Mouse (Mus musculus): ENCODE measurements around the gene Zbtb4. TPM values are rescaled to one million over a fixed set of nuclear protein-coding genes. Genes with fewer than 3 reads are reported as not detected.

The Zbtb4 gene
- polyA plus RNA-seq, 1 experiment from 2014 or later = 2.8 TPM

DNA sequence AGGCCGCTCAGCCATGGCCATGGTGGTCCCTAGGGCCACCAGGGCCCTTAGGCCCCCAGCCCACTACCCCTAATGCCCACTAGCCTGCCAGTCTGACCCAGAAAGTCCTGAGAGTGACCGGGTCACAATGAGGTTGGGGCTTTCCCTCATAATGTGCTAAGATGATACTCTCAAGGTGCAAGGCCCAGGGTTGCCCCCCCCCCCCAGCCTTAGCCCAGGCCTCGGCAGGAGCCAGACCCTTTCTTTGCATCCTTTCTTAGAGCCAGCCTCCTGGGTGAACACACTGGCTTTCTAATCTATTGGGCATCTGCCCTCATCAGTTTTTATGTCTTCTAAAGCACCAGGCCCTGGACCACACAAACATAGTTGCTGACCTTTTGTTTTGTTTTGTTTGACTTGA is 56.4 kb downstream of the Zbtb4 start, which contains the start of gene Spem1:
Spem1 (minus strand) TSS at position 101 of the 400 bp plus-strand sequence.
- Histone ChIP-seq H3K9me3 (replicated peaks) (0 out of 2 replicates have a peak, but pooled peaks cover 4% of the 10 kb centered on the region), H3K4me2 (no peak within 1 kb of the TSS), H3K27me3 (no peaks in the 10 kb centered on the region), H3K36me3 (peaks cover 30% of the 10 kb centered on the region), H3K4me1 (no peaks in the 10 kb centered on the region), H3K9ac (no peak within 1 kb of the TSS), H3K4me3 (replicated peaks) (no peak within 1 kb of the TSS), H3K27ac (no peak within 1 kb of the TSS)
- 84% methylated on average over 3 of the region's 3 CpGs for WGBS
- no peak for ATAC-seq (replicated peaks; ENCODE audit: low FRiP score)

DNA sequence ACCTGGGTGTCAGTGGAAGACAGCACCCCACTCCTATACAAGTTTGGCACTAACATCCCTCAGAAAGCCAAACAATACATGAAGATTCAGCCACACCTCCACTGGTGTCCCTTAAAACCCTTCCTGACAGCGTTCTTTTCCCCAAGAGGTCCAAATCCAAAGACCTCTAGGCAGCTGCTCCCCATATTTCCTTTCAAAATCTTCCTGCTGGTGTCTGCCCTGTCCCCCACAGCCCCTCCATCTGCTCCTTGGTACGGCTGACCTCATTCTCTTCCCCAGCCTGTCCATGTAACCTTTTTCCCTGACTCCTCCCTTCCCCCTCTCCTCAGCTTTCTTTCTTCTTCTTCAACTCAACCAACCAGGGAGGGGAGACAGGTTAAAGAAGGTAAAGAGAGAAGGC is 57.7 kb downstream of the Zbtb4 start:
- H3K4me3 ChIP-seq (replicated peaks) = no peak overlapping the region

GRCm38 (mm10) chr11:69828832-69829231 is 63.1 kb downstream of the Zbtb4 start:
- no peak overlapping the region for H3K9ac ChIP-seq
- ATAC-seq (replicated peaks; ENCODE audit: low FRiP score) = 0 out of 2 replicates have a peak, but pooled peaks have one; percentile 37
- H3K4me1 ChIP-seq = peaks cover 14% of the 10 kb centered on the region
- peaks cover 2% of the 10 kb centered on the region; the same call in 1 of the 2 replicates for H3K27me3 ChIP-seq
- no peak overlapping the region for H3K27ac ChIP-seq
- H3K36me3 ChIP-seq = peaks cover 69% of the 10 kb centered on the region
- no peaks in the 10 kb centered on the region for H3K9me3 ChIP-seq (replicated peaks)
- no peak overlapping the region for H3K4me2 ChIP-seq
- H3K4me3 ChIP-seq (replicated peaks) = no peak overlapping the region
- WGBS = 76% methylated on average over 5 of the region's 5 CpGs

More for the DNA sequence above, 57.7 kb downstream of the Zbtb4 start:
- Histone ChIP-seq H3K27me3 (no peaks in the 10 kb centered on the region), H3K9me3 (replicated peaks) (no peaks in the 10 kb centered on the region), H3K27ac (no peak overlapping the region), H3K9ac (no peak overlapping the region), H3K4me2 (no peak overlapping the region), H3K36me3 (peaks cover 44% of the 10 kb centered on the region), H3K4me1 (no peaks in the 10 kb centered on the region)
- 62% methylated on average over 2 of the region's 2 CpGs for WGBS
- ATAC-seq (replicated peaks; ENCODE audit: low FRiP score) = no peak

DNA sequence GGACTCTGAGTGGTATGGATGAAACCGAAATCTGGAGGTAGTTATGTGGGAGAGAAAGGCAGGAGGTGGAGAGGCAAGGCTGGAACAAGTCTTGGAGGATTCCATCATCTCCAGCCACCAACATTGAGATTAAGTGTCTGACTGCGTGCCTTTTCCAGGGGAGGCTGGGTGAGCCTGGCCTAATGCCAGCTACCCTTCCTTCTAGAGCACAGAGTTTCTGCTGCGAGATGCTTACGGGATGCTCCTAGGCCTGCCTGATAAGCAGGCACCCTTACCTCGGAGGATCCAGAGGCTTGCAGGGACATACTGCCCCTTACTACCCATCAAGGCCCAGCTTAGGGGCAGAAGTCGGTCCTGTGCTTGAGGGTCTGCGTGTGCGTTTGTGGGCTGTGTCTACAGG is 67.8 kb downstream of the Zbtb4 start:
- 61% methylated on average over 8 of the region's 8 CpGs for WGBS
- Histone ChIP-seq H3K4me1 (peaks cover 49% of the 10 kb centered on the region), H3K4me3 (replicated peaks) (peak overlapping the region; percentile 74), H3K36me3 (peaks cover 25% of the 10 kb centered on the region; the same call in 1 of the 2 replicates), H3K27me3 (peaks cover 18% of the 10 kb centered on the region), H3K27ac (no peak overlapping the region), H3K4me2 (peak overlapping the region; percentile 97), H3K9me3 (replicated peaks) (no peaks in the 10 kb centered on the region), H3K9ac (peak overlapping the region; percentile 49)
- ATAC-seq (replicated peaks; ENCODE audit: low FRiP score) = no peak

Other genes with a start within 250 kb of the Zbtb4 start
- gene Dnah2, start 216.8 kb upstream of the Zbtb4 start, polyA plus RNA-seq (2015; fragmentation: Nextera tagmentation; extraction: Ambion mirVana) = 0.73 and 0.87 TPM in 2 replicates
- 11.9 and 14.3 TPM in 2 replicates for gene Efnb3, start 205.7 kb upstream of the Zbtb4 start, polyA plus RNA-seq (2015; fragmentation: Nextera tagmentation; extraction: Ambion mirVana)
- 26.6 and 27.9 TPM in 2 replicates for gene Wrap53, start 185.7 kb upstream of the Zbtb4 start, polyA plus RNA-seq (2015; fragmentation: Nextera tagmentation; extraction: Ambion mirVana)
- 175 and 195 TPM in 2 replicates for gene Trp53, start 185.6 kb upstream of the Zbtb4 start, polyA plus RNA-seq (2015; fragmentation: Nextera tagmentation; extraction: Ambion mirVana)
- 11.2 and 13.5 TPM in 2 replicates for gene Atp1b2, start 160.0 kb upstream of the Zbtb4 start, polyA plus RNA-seq (2015; fragmentation: Nextera tagmentation; extraction: Ambion mirVana)
- gene Shbg, start 148.0 kb upstream of the Zbtb4 start, polyA plus RNA-seq (2015; fragmentation: Nextera tagmentation; extraction: Ambion mirVana) = 0.30 and 0.49 TPM in 2 replicates
- gene Sat2, start 143.9 kb upstream of the Zbtb4 start, polyA plus RNA-seq (2015; fragmentation: Nextera tagmentation; extraction: Ambion mirVana) = 17.8 and 23.1 TPM in 2 replicates
- gene Fxr2, start 132.9 kb upstream of the Zbtb4 start, polyA plus RNA-seq (2015; fragmentation: Nextera tagmentation; extraction: Ambion mirVana) = 29.2 TPM in 2 replicates
- 0.18 and 0.19 TPM in 2 replicates for gene Sox15, start 110.6 kb upstream of the Zbtb4 start, polyA plus RNA-seq (2015; fragmentation: Nextera tagmentation; extraction: Ambion mirVana)
- gene Mpdu1, start 103.3 kb upstream of the Zbtb4 start, polyA plus RNA-seq (2015; fragmentation: Nextera tagmentation; extraction: Ambion mirVana) = 71.8 and 78.0 TPM in 2 replicates
- gene Cd68, start 99.8 kb upstream of the Zbtb4 start, polyA plus RNA-seq (2015; fragmentation: Nextera tagmentation; extraction: Ambion mirVana) = 10.0 and 14.1 TPM in 2 replicates
- gene Eif4a1, start 93.5 kb upstream of the Zbtb4 start, polyA plus RNA-seq (2015; fragmentation: Nextera tagmentation; extraction: Ambion mirVana) = 586 and 589 TPM in 2 replicates
- gene Senp3, start 83.8 kb upstream of the Zbtb4 start, polyA plus RNA-seq (2015; fragmentation: Nextera tagmentation; extraction: Ambion mirVana) = 91.6 and 95.2 TPM in 2 replicates
- 0.45 and 0.53 TPM in 2 replicates for gene Tnfsf13, start 80.1 kb upstream of the Zbtb4 start, polyA plus RNA-seq (2015; fragmentation: Nextera tagmentation; extraction: Ambion mirVana)
- 9.1 and 11.1 TPM in 2 replicates for gene Tnfsf12, start 70.1 kb upstream of the Zbtb4 start, polyA plus RNA-seq (2015; fragmentation: Nextera tagmentation; extraction: Ambion mirVana)
- gene Tnfsfm13, start 69.8 kb upstream of the Zbtb4 start, polyA plus RNA-seq (2015; fragmentation: Nextera tagmentation; extraction: Ambion mirVana) = 4.5 and 7.0 TPM in 2 replicates
- 29.9 and 31.1 TPM in 2 replicates for gene Polr2a, start 7.3 kb upstream of the Zbtb4 start, polyA plus RNA-seq (2015; fragmentation: Nextera tagmentation; extraction: Ambion mirVana)
- 0.27 and 0.36 TPM in 2 replicates for gene Slc35g3, start 3.9 kb upstream of the Zbtb4 start, polyA plus RNA-seq (2015; fragmentation: Nextera tagmentation; extraction: Ambion mirVana)
- 11.4 and 12.3 TPM in 2 replicates for gene Chrnb1, start 30.0 kb downstream of the Zbtb4 start, polyA plus RNA-seq (2015; fragmentation: Nextera tagmentation; extraction: Ambion mirVana)
- gene Fgf11, start 35.9 kb downstream of the Zbtb4 start, polyA plus RNA-seq (2015; fragmentation: Nextera tagmentation; extraction: Ambion mirVana) = 2.0 and 2.5 TPM in 2 replicates
- 8.3 TPM in 2 replicates for gene Tmem102, start 39.7 kb downstream of the Zbtb4 start, polyA plus RNA-seq (2015; fragmentation: Nextera tagmentation; extraction: Ambion mirVana)
- gene Gm39566, start 49.4 kb downstream of the Zbtb4 start, polyA plus RNA-seq (2015; fragmentation: Nextera tagmentation; extraction: Ambion mirVana) = not detected in 2 replicates
- gene Spem2, start 52.6 kb downstream of the Zbtb4 start, polyA plus RNA-seq (2015; fragmentation: Nextera tagmentation; extraction: Ambion mirVana) = not detected in 2 replicates
- 0.14 and 0.32 TPM in 2 replicates for gene Spem1, start 56.3 kb downstream of the Zbtb4 start, polyA plus RNA-seq (2015; fragmentation: Nextera tagmentation; extraction: Ambion mirVana)
- gene Nlgn2, start 71.9 kb downstream of the Zbtb4 start, polyA plus RNA-seq (2015; fragmentation: Nextera tagmentation; extraction: Ambion mirVana) = 5.6 and 7.6 TPM in 2 replicates
- 409 and 443 TPM in 2 replicates for gene Tmem256, start 72.6 kb downstream of the Zbtb4 start, polyA plus RNA-seq (2015; fragmentation: Nextera tagmentation; extraction: Ambion mirVana)
- gene Plscr3, start 80.5 kb downstream of the Zbtb4 start, polyA plus RNA-seq (2015; fragmentation: Nextera tagmentation; extraction: Ambion mirVana) = 96.5 and 105 TPM in 2 replicates
- 5.8 and 7.3 TPM in 2 replicates for gene Tnk1, start 92.8 kb downstream of the Zbtb4 start, polyA plus RNA-seq (2015; fragmentation: Nextera tagmentation; extraction: Ambion mirVana)
- gene Tmem95, start 112.1 kb downstream of the Zbtb4 start, polyA plus RNA-seq (2015; fragmentation: Nextera tagmentation; extraction: Ambion mirVana) = 0.32 TPM in 1 of 2 replicates, not detected in the other
- gene Kctd11, start 115.5 kb downstream of the Zbtb4 start, polyA plus RNA-seq (2015; fragmentation: Nextera tagmentation; extraction: Ambion mirVana) = 9.4 and 10.1 TPM in 2 replicates
- 0.58 and 0.62 TPM in 2 replicates for gene Acap1, start 129.6 kb downstream of the Zbtb4 start, polyA plus RNA-seq (2015; fragmentation: Nextera tagmentation; extraction: Ambion mirVana)
- gene 2810408A11Rik, start 135.1 kb downstream of the Zbtb4 start, polyA plus RNA-seq (2015; fragmentation: Nextera tagmentation; extraction: Ambion mirVana) = 12.6 and 13.0 TPM in 2 replicates
- gene Neurl4, start 135.2 kb downstream of the Zbtb4 start, polyA plus RNA-seq (2015; fragmentation: Nextera tagmentation; extraction: Ambion mirVana) = 9.3 and 10.8 TPM in 2 replicates
- 77.8 and 86.2 TPM in 2 replicates for gene Gps2, start 148.0 kb downstream of the Zbtb4 start, polyA plus RNA-seq (2015; fragmentation: Nextera tagmentation; extraction: Ambion mirVana)
- gene Eif5a, start 156.0 kb downstream of the Zbtb4 start, polyA plus RNA-seq (2015; fragmentation: Nextera tagmentation; extraction: Ambion mirVana) = 1,729 and 1,795 TPM in 2 replicates
- gene Ybx2, start 169.9 kb downstream of the Zbtb4 start, polyA plus RNA-seq (2015; fragmentation: Nextera tagmentation; extraction: Ambion mirVana) = 6.3 and 7.5 TPM in 2 replicates
- 17.3 and 22.1 TPM in 2 replicates for gene Slc2a4, start 182.3 kb downstream of the Zbtb4 start, polyA plus RNA-seq (2015; fragmentation: Nextera tagmentation; extraction: Ambion mirVana)
- gene Cldn7, start 198.9 kb downstream of the Zbtb4 start, polyA plus RNA-seq (2015; fragmentation: Nextera tagmentation; extraction: Ambion mirVana) = 173 and 178 TPM in 2 replicates
- 31.0 and 31.7 TPM in 2 replicates for gene Ctdnep1, start 215.2 kb downstream of the Zbtb4 start, polyA plus RNA-seq (2015; fragmentation: Nextera tagmentation; extraction: Ambion mirVana)
- 116 and 120 TPM in 2 replicates for gene Elp5, start 216.6 kb downstream of the Zbtb4 start, polyA plus RNA-seq (2015; fragmentation: Nextera tagmentation; extraction: Ambion mirVana)
- gene Gabarap, start 225.2 kb downstream of the Zbtb4 start, polyA plus RNA-seq (2015; fragmentation: Nextera tagmentation; extraction: Ambion mirVana) = 447 and 450 TPM in 2 replicates
- 75.8 and 78.8 TPM in 2 replicates for gene Phf23, start 229.9 kb downstream of the Zbtb4 start, polyA plus RNA-seq (2015; fragmentation: Nextera tagmentation; extraction: Ambion mirVana)
- 38.2 and 43.2 TPM in 2 replicates for gene Dvl2, start 234.7 kb downstream of the Zbtb4 start, polyA plus RNA-seq (2015; fragmentation: Nextera tagmentation; extraction: Ambion mirVana)
- gene Acadvl, start 249.5 kb downstream of the Zbtb4 start, polyA plus RNA-seq (2015; fragmentation: Nextera tagmentation; extraction: Ambion mirVana) = 78.1 and 83.0 TPM in 2 replicates

All from kidney, embryonic 15.5 days (tissue).